Mouse (Mus musculus): ENCODE data around the gene Skp1a.
"Not testable (repeated sequence)": the region's sequence is repeated elsewhere in the genome, so short reads cannot be mapped to it uniquely, and the experiment has no call there.

The Skp1a gene

GRCm38 (mm10) chr11:52231606-52232541 lies at the start of gene Skp1a:
Skp1a (plus strand) TSS chr11:52231995.
- Histone ChIP-seq H3K4me1 (replicated peaks; ENCODE audit: low read depth, low read length) (peaks cover 82% of the 10 kb centered on the region), H3K4me3 (replicated peaks; ENCODE audit: low read length) (peak within 1 kb of the TSS; percentile 99), H3K27me3 (ENCODE audit: insufficient read depth, low read length) (no peaks in the 10 kb centered on the region), H3K36me3 (ENCODE audit: insufficient read depth, low read length) (peaks cover 26% of the 10 kb centered on the region), H3K9me3 (ENCODE audit: low read length) (no peaks in the 10 kb centered on the region)
- TF ChIP-seq NANOG (IDR thresholded peaks at IDR 0.05; ENCODE audit: borderline replicate concordance, low read length): no peak
- TF ChIP-seq POU5F1 (IDR thresholded peaks at IDR 0.05; ENCODE audit: borderline replicate concordance, low read length): no peak
- no peak for TF ChIP-seq CTCF (conservative IDR thresholded peaks at IDR 0.05; ENCODE audit: low read length)

- not testable (repeated sequence) for H3K4me3 ChIP-seq (replicated peaks; ENCODE audit: low read length); H3K9me3 ChIP-seq (ENCODE audit: low read length); H3K27me3 ChIP-seq (ENCODE audit: insufficient read depth, low read length); H3K36me3 ChIP-seq (ENCODE audit: insufficient read depth, low read length); H3K4me1 ChIP-seq (replicated peaks; ENCODE audit: low read depth, low read length)
Measured at GRCm38 (mm10) chr11:52196496-52197023, 35.2 kb upstream of the Skp1a start.

GRCm38 (mm10) chr11:52213887-52214286 lies 17.9 kb upstream of the Skp1a start, which contains the start of gene Olfr1371:
Olfr1371 (minus strand) TSS chr11:52213987.
- TF ChIP-seq POU5F1 (IDR thresholded peaks at IDR 0.05; ENCODE audit: borderline replicate concordance, low read length) (no peak), NANOG (IDR thresholded peaks at IDR 0.05; ENCODE audit: borderline replicate concordance, low read length) (no peak), CTCF (conservative IDR thresholded peaks at IDR 0.05; ENCODE audit: low read length) (no peak)
- H3K9me3 ChIP-seq (ENCODE audit: low read length): no peaks in the 10 kb centered on the region

GRCm38 (mm10) chr11:52220282-52220681 lies 11.5 kb upstream of the Skp1a start:
- Histone ChIP-seq H3K27me3 (ENCODE audit: insufficient read depth, low read length) (no peaks in the 10 kb centered on the region), H3K4me3 (replicated peaks; ENCODE audit: low read length) (no peak overlapping the region), H3K4me1 (replicated peaks; ENCODE audit: low read depth, low read length) (peaks cover 35% of the 10 kb centered on the region), H3K9me3 (ENCODE audit: low read length) (no peaks in the 10 kb centered on the region), H3K36me3 (ENCODE audit: insufficient read depth, low read length) (no peaks in the 10 kb centered on the region)
- no peak for TF ChIP-seq POU5F1 (IDR thresholded peaks at IDR 0.05; ENCODE audit: borderline replicate concordance, low read length)
- peak; percentile 51 for TF ChIP-seq CTCF (conservative IDR thresholded peaks at IDR 0.05; ENCODE audit: low read length)

More at GRCm38 (mm10) chr11:52213887-52214286, 17.9 kb upstream of the Skp1a start, which contains the start of gene Olfr1371:
- H3K36me3 ChIP-seq (ENCODE audit: insufficient read depth, low read length): no peaks in the 10 kb centered on the region
- H3K27me3 ChIP-seq (ENCODE audit: insufficient read depth, low read length): no peaks in the 10 kb centered on the region
- no peak within 1 kb of the TSS for H3K4me3 ChIP-seq (replicated peaks; ENCODE audit: low read length)
- no peaks in the 10 kb centered on the region for H3K4me1 ChIP-seq (replicated peaks; ENCODE audit: low read depth, low read length)

GRCm38 (mm10) chr11:52221921-52222320 lies 9.9 kb upstream of the Skp1a start:
- not testable (repeated sequence) for H3K36me3 ChIP-seq (ENCODE audit: insufficient read depth, low read length); H3K9me3 ChIP-seq (ENCODE audit: low read length); H3K27me3 ChIP-seq (ENCODE audit: insufficient read depth, low read length); H3K4me3 ChIP-seq (replicated peaks; ENCODE audit: low read length)
- H3K4me1 ChIP-seq (replicated peaks; ENCODE audit: low read depth, low read length): peaks cover 52% of the 10 kb centered on the region

GRCm38 (mm10) chr11:52222891-52223290 lies 8.9 kb upstream of the Skp1a start:
- Histone ChIP-seq H3K4me3 (replicated peaks; ENCODE audit: low read length) (no peak overlapping the region), H3K27me3 (ENCODE audit: insufficient read depth, low read length) (no peaks in the 10 kb centered on the region), H3K9me3 (ENCODE audit: low read length) (no peaks in the 10 kb centered on the region), H3K4me1 (replicated peaks; ENCODE audit: low read depth, low read length) (peaks cover 62% of the 10 kb centered on the region), H3K36me3 (ENCODE audit: insufficient read depth, low read length) (no peaks in the 10 kb centered on the region)
- TF ChIP-seq CTCF (conservative IDR thresholded peaks at IDR 0.05; ENCODE audit: low read length) (peak; percentile 28), POU5F1 (IDR thresholded peaks at IDR 0.05; ENCODE audit: borderline replicate concordance, low read length) (no peak), NANOG (IDR thresholded peaks at IDR 0.05; ENCODE audit: borderline replicate concordance, low read length) (no peak)

- Histone ChIP-seq H3K4me3 (replicated peaks; ENCODE audit: low read length) (peak overlapping the region; percentile 61), H3K9me3 (ENCODE audit: low read length) (no peaks in the 10 kb centered on the region), H3K27me3 (ENCODE audit: insufficient read depth, low read length) (no peaks in the 10 kb centered on the region), H3K4me1 (replicated peaks; ENCODE audit: low read depth, low read length) (peaks cover 74% of the 10 kb centered on the region), H3K36me3 (ENCODE audit: insufficient read depth, low read length) (no peaks in the 10 kb centered on the region)
- no peak for TF ChIP-seq NANOG (IDR thresholded peaks at IDR 0.05; ENCODE audit: borderline replicate concordance, low read length)
- TF ChIP-seq CTCF (conservative IDR thresholded peaks at IDR 0.05; ENCODE audit: low read length): no peak
- TF ChIP-seq POU5F1 (IDR thresholded peaks at IDR 0.05; ENCODE audit: borderline replicate concordance, low read length): no peak
Measured at GRCm38 (mm10) chr11:52223968-52224682, 7.7 kb upstream of the Skp1a start.

- H3K36me3 ChIP-seq (ENCODE audit: insufficient read depth, low read length): no peaks in the 10 kb centered on the region
- no peaks in the 10 kb centered on the region for H3K27me3 ChIP-seq (ENCODE audit: insufficient read depth, low read length)
- TF ChIP-seq CTCF (conservative IDR thresholded peaks at IDR 0.05; ENCODE audit: low read length) (no peak), POU5F1 (IDR thresholded peaks at IDR 0.05; ENCODE audit: borderline replicate concordance, low read length) (no peak), NANOG (IDR thresholded peaks at IDR 0.05; ENCODE audit: borderline replicate concordance, low read length) (no peak)
- no peaks in the 10 kb centered on the region for H3K9me3 ChIP-seq (ENCODE audit: low read length)
- H3K4me1 ChIP-seq (replicated peaks; ENCODE audit: low read depth, low read length): peaks cover 85% of the 10 kb centered on the region
- no peak overlapping the region; the same call in 1 of the 2 replicates for H3K4me3 ChIP-seq (replicated peaks; ENCODE audit: low read length)
Measured at GRCm38 (mm10) chr11:52225986-52226599, 5.7 kb upstream of the Skp1a start.
